Mouse (Mus musculus): ENCODE data around the gene Kcnq4.
A peak's percentile ranks its signal among the peaks of the same experiment; 100 is the strongest.

Kcnq4 gene

DNA sequence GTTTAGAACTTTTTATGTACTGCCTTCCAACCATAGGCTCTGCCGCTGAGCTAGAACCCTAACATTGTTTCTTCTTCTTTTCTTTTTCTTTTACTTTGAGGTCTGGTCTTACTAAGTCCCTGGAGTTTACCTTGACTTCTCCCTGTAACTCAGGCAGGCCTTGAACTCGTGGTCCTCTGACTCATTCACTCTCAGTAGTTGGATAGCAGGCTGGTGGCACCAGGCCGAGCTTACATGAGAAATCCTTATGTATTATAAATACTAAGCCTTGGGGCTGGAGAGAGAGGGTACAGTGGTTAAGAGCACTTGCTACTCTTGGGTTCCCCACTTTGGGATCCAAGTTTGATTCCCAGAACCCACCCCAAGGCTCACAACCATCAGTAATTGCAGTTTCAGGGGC, 74.8 kb downstream of the Kcnq4 start:
- peak in 1 of 2 experiments; percentile 28 for DNase-seq (ENCODE audit: low spot score in 2 of 2)

DNA sequence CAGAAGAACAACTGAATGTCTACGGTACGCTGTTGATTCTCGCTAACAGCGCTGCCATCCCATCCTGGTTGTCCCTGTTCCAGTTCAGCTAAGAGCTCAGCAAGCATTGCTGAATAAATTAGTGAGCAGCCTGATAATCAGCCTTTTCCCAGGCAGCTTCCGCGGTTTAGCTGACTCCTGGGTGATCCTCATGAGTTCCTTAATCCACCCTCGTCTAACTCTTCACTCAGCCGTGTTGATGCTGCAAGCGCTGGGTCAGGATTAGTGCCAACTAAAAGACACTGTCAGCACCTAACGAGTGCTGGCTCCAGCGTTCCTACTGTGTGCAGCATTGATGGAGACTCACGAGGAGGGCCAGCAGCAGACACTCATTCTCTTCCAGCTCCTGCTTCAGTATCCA, 77.4 kb downstream of the Kcnq4 start:
- no peak for DNase-seq (ENCODE audit: low spot score in 2 of 2)

GRCm38 (mm10) chr4:120669585-120669984, 78.8 kb downstream of the Kcnq4 start:
- DNase-seq (ENCODE audit: low spot score in 2 of 2): no peak

- peak; percentile 34 to 42 for DNase-seq (ENCODE audit: low spot score in 2 of 2)
Observed at GRCm38 (mm10) chr4:120668551-120668950, 79.9 kb downstream of the Kcnq4 start.

DNA sequence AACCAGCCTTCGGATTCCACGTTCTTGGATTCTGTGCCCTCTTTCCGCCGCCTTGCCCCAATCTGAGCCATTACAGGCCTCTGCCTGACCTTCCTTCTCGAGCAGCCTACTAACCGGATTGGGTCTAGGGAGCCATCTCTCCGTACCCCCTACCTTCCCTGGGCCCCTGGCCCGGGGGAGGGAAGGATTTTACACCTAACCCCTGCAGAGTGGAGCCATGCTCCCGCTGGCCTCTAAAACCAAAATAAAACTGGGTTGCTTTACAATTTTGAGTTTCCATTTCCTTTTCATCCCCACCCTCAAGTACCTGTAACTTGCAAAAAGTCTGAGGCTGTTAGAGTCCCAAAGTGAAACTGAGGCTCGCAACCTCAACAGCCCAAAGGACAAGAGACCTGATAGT, 80.9 kb downstream of the Kcnq4 start:
- DNase-seq (ENCODE audit: low spot score in 2 of 2): no peak

- DNase-seq (ENCODE audit: low spot score in 2 of 2): peak; percentile 73 to 80
Observed at GRCm38 (mm10) chr4:120667045-120667501, 81.3 kb downstream of the Kcnq4 start.

DNA sequence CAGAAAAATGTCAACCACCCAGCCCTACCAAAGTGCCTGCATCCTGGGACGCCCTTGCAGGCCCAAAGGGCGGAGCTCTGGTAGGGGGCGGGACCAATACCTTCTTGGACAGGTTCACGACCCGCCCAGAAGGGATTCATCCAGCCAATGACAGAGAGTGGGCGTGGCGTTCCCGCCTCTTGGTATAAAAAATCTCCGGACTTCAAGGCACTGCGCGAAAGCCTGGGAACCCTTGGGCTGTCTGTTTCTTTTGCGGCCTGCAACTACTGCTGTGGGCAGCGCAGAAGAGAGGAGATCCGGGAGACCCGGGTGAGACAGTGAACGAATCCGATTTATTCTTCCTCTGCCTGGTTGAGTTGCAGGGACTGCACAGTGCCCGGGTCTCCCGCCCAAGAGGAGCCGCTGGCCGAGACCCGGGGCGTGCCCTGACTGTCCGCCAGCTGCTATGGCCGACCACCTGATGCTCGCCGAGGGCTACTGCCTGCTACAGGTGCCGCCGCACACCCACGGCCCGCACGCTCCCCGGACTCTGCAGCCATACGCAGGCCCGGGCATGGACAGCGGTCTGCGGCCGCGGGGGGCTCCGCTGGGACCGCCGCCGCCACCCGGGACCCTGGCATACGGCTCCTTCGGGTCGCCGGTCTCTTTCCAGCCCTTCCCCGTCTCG, 81.9 kb downstream of the Kcnq4 start, which contains the start of gene Cited4:
TSS of gene Cited4 (plus strand) at position 215 of the 667 bp plus-strand sequence.
- peak; percentile 94 to 98 for DNase-seq (ENCODE audit: low spot score in 2 of 2)

DNA sequence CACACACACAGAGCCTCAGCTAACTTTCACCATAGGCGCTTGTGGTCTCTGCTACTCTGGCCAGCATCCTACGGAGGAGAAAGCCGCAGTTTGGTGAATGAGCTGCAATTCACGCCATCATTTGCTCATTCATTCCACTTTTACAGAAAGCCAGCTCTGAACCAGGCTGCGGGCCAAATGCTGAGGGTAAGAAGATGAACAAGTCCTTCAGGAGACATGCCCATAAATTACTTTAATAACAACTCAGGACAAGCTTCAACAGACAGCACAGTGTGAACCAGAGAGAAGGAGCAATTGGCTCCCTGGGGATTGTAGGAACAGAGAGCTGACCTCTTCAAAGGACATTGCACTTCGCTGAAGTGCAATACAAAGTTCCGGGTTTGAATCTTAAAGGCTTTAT, 82.6 kb downstream of the Kcnq4 start:
- DNase-seq (ENCODE audit: low spot score in 2 of 2): no peak

DNA sequence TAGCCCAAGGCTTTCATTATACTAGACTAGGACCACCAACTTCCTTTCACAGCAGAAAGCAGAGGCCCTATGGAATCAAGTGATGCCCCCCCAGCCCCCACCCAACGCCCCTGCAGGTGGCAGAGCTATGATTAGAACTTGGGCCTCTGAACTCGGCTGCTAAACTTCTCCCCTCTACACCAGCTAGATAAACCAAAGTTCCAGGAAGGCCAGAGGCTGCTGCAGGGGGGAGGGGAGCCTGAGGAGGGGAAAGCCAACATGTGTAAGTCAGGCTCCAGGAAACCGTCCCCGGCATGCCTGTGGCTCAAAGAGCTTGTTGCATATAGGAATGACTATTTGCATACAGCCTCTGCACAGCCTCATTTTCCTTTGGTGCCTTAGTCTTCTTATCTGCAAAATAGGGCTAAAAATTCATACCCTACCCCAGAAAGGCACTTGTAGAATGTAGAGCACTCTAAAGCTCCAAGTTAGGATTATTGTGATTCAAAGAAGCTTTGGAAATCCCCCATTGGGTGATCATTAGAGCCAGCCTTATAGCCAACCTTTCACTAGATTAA, 83.2 kb downstream of the Kcnq4 start:
- DNase-seq (ENCODE audit: low spot score in 2 of 2): no peak

DNA sequence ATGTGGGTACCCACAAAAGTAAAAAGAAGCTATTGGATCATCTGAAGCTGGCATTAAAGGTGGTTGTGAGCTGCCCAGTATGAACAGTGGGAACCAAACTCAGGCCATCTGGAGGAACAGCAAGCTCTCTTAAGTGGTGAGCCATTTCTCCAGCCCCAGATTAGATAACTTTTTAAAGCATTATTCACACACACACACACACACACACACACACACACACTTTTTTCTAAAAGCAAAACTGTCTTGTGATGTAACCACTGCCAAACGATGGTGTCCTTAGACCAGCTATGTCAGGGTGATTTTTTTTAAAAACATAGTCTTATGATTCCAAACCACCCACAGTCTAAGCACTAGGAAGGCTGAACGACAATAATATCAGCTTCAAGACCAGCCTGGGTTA, 83.8 kb downstream of the Kcnq4 start:
- no peak for DNase-seq (ENCODE audit: low spot score in 2 of 2)

GRCm38 (mm10) chr4:120660485-120660884, 87.9 kb downstream of the Kcnq4 start:
- no peak for DNase-seq (ENCODE audit: low spot score in 2 of 2)

GRCm38 (mm10) chr4:120655898-120656297, 92.5 kb downstream of the Kcnq4 start:
- DNase-seq (ENCODE audit: low spot score in 2 of 2): no peak

- no peak for DNase-seq (ENCODE audit: low spot score in 2 of 2)
Observed at GRCm38 (mm10) chr4:120650208-120650592, 98.2 kb downstream of the Kcnq4 start.

- DNase-seq (ENCODE audit: low spot score in 2 of 2): peak; percentile 44 to 53
Observed at GRCm38 (mm10) chr4:120649369-120650207, 98.8 kb downstream of the Kcnq4 start.
